Mouse (Mus musculus) Muller cell, postnatal 12 days (primary cell): ENCODE measurements around the gene Plekhs1.
"Not testable (repeated sequence)": the region's sequence is repeated elsewhere in the genome, so short reads cannot be mapped to it uniquely, and the experiment has no call there.

ENCODE experiments used
- DNase-seq: peaks from one replicate; pipeline ENCODE4 v3.0.0-alpha.2; 2015; ENCODE audit errors: inconsistent ontology term

The Plekhs1 gene

DNA sequence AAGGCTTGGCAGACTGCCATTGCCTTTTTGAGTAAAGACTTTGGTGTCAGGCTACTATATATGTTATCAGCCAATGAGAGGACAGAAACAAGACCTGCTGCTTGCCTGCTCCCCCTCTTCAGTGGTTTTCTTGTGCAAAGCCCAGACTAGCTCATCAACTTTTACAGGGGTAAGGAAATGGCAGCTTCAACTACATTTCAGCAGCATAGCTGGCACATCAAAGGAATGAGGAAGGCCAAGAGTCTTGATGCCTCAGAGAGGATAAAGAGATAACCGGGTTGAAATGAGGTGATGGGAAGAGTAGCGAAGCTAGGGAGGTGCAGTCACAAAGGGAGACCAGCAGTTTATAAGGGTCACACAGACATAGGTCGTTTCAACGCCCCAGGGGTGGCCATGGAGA lies 3.9 kb upstream of the Plekhs1 start:
- DNase-seq: no peak

DNA sequence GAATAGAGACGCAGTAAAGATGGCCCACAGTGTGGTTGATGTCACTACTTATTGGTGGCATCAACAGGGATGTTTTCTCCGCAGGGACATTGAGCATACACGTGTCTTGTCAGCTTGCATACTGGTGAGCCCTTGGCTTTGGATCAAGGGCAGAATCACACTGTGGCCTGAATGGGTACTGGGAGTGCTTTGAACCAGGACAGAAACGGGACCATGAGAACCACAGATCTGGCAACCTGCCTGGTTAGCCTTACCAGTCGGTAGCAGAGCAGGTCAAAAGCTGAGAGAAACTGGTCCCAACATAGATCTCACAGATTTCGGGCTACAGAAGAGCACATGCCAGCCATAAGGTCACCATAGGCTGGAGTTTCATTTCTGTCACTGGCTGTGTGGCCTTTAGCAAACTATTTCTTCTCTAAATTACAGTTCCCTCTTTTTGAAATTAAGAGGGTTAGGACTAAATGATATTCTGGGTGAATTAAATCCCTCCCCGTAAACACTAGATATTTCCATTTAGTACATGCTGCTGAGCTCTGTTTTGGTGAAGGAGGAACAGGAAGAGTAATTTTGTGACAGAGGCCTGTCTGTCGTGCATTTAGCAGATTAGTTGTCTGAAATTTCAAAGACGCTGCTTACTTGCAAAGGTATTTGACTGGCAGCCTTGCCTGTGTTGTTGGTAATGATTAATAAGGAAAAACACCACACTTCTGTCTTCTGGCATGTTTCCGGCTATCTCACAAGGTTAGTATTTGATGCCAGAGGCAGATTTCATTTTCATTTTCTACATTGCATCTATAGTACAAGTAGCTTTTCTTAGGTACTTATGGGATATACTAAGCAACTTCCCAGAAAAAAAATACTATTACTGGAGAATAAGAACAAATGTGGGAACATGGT lies 2.0 kb upstream of the Plekhs1 start:
- peak; percentile 69 for DNase-seq

GRCm38 (mm10) chr19:56460241-56460640 lies 1.2 kb upstream of the Plekhs1 start:
- DNase-seq: peak; percentile 84

DNA sequence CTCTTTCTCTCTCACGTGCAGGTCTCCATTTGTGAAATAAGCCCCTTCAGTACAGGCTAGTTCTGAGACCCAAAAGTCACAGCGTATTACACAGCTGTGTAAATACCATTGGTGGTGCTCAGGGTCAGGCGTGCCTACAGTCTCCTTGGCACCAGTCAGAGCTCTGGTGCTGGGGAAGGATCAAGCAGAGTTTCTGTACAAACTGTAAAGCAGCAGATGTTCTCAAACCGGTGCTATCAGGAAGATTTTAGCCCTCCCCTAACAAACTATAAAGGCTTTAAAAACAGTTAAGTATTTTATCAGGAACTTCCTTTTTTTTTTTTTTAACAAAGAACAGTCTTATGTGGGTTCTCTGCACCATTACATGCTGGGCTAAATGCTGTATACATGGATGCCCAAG lies 1.3 kb downstream of the Plekhs1 start:
- no peak for DNase-seq

DNA sequence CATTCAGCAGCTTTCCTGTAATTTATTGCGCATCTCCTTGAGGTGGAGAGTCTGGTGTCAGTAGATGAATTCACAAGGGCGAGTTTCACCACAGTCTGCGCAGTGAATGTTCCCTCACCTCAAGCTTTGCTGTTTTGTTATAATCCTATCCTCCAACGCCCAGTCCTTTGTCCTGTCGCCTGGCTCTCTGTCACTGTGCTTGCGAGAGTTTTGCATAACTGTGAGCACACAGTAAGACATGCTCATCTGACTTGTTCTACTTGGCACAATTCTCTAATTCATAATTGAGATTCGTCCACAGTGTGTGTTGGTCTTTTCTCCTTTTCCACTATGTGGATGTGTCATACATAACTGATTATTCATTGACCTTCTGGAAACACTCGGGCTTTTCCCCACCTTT lies 5.0 kb downstream of the Plekhs1 start:
- peak; percentile 63 for DNase-seq

- no peak for DNase-seq
Observed at GRCm38 (mm10) chr19:56470286-56471020, 9.0 kb downstream of the Plekhs1 start.

DNA sequence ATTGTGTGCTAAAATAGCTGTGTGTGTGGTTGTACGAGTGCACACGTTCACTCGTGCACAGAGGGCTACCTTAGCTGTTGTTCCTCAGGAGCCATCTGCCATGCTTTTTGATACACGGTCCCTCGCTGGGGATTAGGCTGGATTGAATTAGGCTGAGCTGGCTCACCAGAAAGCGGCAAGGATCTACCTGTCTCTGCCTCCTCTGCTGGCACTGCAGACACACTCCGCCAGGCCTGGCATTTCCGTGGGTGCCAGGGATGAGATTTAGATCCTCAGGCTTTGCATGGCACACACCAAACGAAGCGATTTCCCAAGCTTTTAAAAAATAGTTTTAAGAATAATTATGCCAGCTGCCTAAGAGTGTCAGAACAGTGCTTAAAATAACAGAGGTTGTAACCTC lies 10.5 kb downstream of the Plekhs1 start:
- DNase-seq: no peak

DNA sequence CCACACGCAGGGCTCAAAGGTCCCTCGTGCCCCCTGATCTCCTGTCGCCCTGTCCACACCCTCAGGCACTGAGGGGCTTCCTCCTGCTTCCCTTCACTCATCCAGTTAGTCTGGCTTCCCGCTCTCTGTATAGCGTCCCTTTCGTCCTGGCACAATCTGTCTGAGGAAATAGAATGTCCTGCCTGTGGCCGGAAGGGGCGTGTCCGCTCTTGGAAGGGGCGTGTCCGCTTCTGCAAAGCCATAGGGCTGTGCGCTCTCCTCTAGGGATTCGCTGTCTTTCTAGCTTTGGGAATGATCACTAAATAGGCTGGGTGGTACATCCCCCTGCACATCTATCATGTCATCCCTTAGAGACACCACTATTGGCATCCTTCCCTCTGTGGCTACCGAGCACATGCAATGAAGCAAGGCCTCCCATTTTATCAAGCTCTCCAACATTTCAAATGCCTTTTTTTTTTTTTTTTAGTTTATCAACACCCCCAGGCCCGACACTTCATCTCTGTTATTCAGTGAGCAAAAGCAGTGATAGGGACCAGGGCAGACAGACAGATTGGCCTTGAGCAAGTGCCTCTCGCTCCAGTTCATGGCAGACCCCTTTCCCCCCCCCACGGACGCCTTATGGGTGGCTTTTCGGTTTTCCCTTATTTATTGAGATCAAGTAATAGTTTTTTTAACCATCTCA lies 13.6 kb downstream of the Plekhs1 start:
- no peak for DNase-seq

DNA sequence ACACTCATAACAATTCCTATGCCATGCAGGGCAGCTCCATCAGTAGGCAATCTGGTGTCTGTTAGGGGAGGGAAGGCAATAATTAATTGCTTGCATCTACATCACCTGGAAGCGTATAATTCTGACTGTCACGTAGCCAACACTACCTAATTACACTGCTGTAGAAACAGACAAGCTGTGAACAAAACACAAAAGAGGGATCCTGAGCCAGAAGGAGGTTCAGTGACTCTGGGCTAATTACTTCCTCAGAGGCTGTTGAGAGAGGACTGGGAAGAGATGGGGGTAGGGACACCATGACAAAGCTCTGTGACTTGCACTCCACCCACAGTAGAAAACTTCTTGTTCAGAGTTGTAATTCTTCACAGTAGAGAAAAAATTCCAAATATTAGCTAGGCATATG lies 15.1 kb downstream of the Plekhs1 start:
- DNase-seq: peak; percentile 59

- no peak for DNase-seq
Observed at GRCm38 (mm10) chr19:56477253-56477652, 15.8 kb downstream of the Plekhs1 start.

DNA sequence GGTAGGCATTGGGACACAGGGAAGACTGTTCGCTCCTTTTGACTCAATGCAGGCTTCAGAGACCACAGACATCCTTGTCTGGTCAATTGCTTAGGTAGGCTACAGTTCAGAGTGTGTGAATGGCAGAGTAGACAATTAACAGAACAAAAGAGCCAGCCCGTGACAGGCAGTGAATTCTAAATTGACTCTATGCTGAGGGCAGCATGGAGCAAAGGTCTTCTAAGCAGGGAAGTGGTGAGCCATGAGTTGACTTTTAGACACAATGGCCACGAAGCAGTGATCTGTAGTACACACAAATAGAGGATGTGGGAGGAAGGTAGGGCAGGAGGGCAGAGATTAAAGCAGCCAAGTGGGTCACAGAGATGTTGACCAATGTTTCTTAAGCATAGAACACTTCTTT lies 16.4 kb downstream of the Plekhs1 start:
- no peak for DNase-seq

DNA sequence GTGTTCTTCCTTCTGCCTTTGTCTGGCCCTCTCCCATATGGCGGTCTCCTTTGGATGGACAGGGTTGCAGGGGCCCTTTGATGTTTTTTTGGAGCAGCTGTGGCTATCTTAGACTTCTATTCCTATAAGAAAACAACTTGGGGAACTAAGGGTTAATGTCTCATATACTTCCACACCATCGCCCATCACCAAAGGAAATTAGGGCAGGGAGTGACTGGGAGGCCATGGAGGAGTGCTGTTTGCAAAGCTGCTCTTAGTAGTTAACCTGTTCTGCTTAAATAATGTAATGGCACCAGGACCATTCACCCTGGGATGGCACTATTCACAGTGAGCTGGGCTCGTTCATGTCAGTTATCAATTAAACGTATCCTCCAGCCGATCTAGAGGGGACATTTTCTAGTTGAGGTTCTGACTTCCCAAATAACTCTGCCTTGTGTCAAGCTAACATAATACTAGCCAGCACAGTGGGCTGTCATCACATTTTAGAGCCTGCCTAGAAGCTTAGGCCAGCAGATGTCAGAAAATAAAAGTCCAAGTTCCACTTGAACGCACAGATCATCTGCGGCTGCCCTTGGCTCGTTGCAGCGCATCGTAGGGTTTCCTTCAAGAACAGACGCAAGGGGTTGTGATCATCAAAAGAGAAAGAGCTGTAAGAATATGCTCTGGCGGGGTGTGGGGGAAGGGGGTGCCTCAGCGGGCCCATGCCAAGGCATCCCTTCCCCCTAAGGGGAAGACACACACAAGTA lies 23.4 kb downstream of the Plekhs1 start:
- peak; percentile 42 for DNase-seq

- DNase-seq: peak; percentile 90
Observed at GRCm38 (mm10) chr19:56485376-56486271, 24.2 kb downstream of the Plekhs1 start.

GRCm38 (mm10) chr19:56486926-56487325 lies 25.5 kb downstream of the Plekhs1 start:
- no peak for DNase-seq

DNA sequence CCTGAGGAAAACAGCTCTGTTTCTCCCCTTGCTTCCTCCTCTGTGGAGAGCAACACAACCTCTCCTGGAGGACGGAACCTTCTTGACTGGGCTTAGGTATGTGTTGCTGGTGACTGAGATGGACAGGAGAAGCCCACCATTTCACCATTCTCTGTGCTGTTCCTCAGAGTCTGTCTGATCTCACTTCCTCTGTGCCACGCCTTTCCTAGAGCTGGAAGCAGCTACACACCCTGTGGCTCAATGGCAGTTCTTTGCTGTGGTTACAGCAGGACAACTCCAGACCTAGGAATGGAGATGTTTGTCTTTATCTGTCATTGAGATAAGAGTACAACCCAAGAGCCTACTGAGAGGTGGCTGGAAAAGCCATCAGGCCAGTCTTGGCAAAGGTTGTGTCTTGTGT lies 25.9 kb downstream of the Plekhs1 start:
- no peak for DNase-seq

- DNase-seq: no peak
Observed at GRCm38 (mm10) chr19:56489601-56490000, 28.2 kb downstream of the Plekhs1 start.

DNA sequence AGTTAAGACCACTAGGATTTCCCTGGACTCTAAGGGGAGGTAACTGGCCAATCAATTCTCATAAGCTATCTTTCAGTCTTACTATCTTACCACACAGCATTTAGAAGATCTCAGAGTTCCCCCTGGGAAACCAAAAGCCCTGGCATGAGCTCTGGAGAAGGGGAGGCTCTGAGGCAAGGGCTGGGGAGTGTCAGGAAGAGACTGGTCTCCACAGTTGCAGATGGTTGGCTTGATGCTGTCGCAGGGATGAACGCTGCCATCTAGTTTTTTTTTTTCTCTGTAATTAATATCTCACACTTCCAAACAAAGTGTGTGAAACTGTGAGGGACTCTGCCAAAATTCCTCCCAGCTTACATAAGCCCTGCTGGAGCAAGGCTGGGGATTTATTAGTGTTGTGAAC lies 32.7 kb downstream of the Plekhs1 start:
- not testable (repeated sequence) for DNase-seq

DNA sequence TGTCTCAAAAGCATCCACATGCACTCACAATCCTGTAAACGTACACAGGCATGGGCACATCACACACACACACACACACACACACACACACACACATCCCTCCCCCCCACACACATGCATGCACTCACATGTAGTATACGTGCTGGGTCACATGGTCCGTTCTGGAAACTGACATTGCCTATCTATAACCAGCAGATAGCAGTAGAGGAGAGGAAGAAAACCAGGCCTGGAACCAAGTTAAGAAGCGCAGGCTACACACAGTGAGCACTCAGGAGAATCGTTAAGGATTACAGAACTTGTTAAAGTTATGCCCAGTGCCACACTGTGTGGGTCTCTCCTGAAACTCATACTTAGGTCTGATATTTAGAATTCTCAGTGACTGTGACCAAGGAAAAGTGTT lies 41.6 kb downstream of the Plekhs1 start:
- DNase-seq: not testable (repeated sequence)

DNA sequence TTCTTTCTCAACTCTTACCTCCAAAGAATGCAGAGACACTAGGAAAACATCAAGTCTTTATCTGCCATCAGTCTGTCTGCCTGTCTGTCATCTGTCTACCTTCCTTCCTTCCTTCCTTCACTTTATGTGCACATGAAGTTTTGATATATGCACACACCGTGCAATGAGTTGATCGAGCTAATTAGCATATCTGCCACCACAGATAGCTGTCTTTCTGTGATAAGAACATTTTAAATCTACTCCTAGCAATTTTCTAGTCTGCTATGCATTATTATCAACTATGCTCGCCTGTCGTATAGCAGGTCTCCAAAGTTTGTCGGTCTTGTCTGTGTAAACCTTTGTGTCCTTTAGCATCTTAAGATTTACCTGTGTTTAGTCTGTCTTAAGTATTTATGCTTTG lies 42.1 kb downstream of the Plekhs1 start:
- DNase-seq: not testable (repeated sequence)

GRCm38 (mm10) chr19:56511207-56511606 lies 49.8 kb downstream of the Plekhs1 start:
- DNase-seq: not testable (repeated sequence)

DNA sequence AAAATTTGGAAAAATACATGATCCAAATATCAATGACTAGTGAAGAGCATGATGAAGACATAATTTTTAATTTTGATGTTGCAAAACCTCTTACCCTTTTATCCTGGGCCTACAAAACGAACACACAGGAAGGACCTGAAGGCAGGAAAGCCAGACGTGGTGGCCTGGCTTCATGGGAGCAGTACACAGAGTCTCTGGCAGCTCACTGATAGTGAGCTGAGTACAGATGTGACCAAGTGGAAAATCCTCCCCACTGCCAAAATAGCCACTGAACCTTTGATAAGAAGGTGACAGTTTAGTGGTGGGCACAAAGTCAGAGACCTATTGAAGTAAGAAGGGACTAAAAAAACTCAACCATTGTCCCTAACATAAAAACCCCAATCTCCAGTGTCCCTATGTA lies 52.1 kb downstream of the Plekhs1 start:
- not testable (repeated sequence) for DNase-seq
